Mouse (Mus musculus) limb, embryonic 13.5 days (tissue): ENCODE measurements at regions not wholly inside any gene's neighbourhood (a gene's known extent, or its start where the extent isn't known, plus 50 kb on each side); places are given as distances from the start of the nearest gene placed in this dataset.

ENCODE experiments used
- ATAC-seq: fragments of 200-750 bp; cut with Nextera tagmentation; 2 replicates; pipeline ENCODE4 v1.8.0; 2017; ENCODE audit warnings: low read depth, moderate number of reproducible peaks, moderate TSS enrichment; ENCODE audit not compliant: low FRiP score
- H3K27ac ChIP-seq: fragments of 300-500 bp; sonication (generic); 2 replicates; pipeline ENCODE4 v1.5.1; 2015; ENCODE audit warnings: inconsistent platforms, mild to moderate bottlenecking, moderate library complexity
- H3K27me3 ChIP-seq: fragments of 300-500 bp; sonication (generic); 2 replicates; pipeline ENCODE4 v1.6.1; 2015; ENCODE audit warnings: mild to moderate bottlenecking, inconsistent platforms
- H3K36me3 ChIP-seq: fragments of 300-500 bp; sonication (generic); 2 replicates; pipeline ENCODE4 v1.6.1; 2015; ENCODE audit warnings: inconsistent platforms, mild to moderate bottlenecking, moderate library complexity
- H3K4me1 ChIP-seq: fragments of 300-500 bp; sonication (generic); 2 replicates; pipeline ENCODE4 v1.6.1; 2015; ENCODE audit warnings: inconsistent platforms
- H3K4me2 ChIP-seq: fragments of 300-500 bp; sonication (generic); replicated peaks from 2 replicates; pipeline ENCODE4 v1.6.1; 2015; ENCODE audit warnings: inconsistent platforms, mild to moderate bottlenecking, moderate library complexity
- H3K4me3 ChIP-seq: fragments of 300-500 bp; sonication (generic); 2 replicates; pipeline ENCODE4 v1.5.1; 2015; ENCODE audit warnings: moderate library complexity, mild to moderate bottlenecking, inconsistent platforms
- H3K9ac ChIP-seq: fragments of 300-500 bp; sonication (generic); 2 replicates; pipeline ENCODE4 v1.6.1; 2015; ENCODE audit warnings: mild to moderate bottlenecking, inconsistent platforms
- H3K9me3 ChIP-seq: fragments of 300-500 bp; sonication (generic); 2 replicates; pipeline ENCODE4 v1.6.1; 2016; ENCODE audit warnings: inconsistent platforms
- WGBS: fragments of 180-500 bp; shearing (Covaris S2); methylation state at CpG from one replicate; pipeline ENCODE4 v1.1.7; 2015; 5-methylcytosine and 5-hydroxymethylcytosine counted together

DNA sequence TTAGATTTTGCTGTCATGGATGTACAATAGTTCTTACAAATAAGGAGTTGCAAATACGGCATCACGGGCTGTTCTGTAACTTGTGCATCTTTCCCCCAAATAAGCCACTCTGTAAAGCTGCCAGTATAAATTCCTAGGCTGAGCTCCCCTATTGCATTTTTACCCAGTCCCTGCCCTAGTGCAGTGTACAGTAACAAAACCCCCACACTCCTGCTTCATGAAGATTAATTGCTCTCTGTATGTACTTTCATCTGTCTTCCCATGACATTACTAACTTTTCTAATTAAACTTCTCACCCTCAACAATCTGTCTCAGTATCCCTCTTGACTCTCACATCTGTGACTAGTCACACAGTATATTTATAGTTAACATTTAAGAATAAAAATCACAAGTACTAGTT, 73.4 kb downstream of the Tm4sf1 start:
- no peaks in the 10 kb centered on the region for H3K27me3 ChIP-seq
- WGBS, result 79% methylated on average over 2 of the region's 2 CpGs
- H3K4me2 ChIP-seq, result no peak overlapping the region
- no peaks in the 10 kb centered on the region for H3K9me3 ChIP-seq
- no peaks in the 10 kb centered on the region for H3K4me1 ChIP-seq
- no peak overlapping the region for H3K4me3 ChIP-seq
- ATAC-seq, result no peak
- no peak overlapping the region for H3K27ac ChIP-seq
- no peak overlapping the region for H3K9ac ChIP-seq
- H3K36me3 ChIP-seq, result no peaks in the 10 kb centered on the region

- Histone ChIP-seq H3K9ac (no peak overlapping the region), H3K9me3 (no peaks in the 10 kb centered on the region), H3K4me1 (no peaks in the 10 kb centered on the region), H3K4me2 (no peak overlapping the region), H3K4me3 (no peak overlapping the region), H3K27ac (no peak overlapping the region), H3K27me3 (no peaks in the 10 kb centered on the region), H3K36me3 (no peaks in the 10 kb centered on the region)
- WGBS, result 87% methylated on average over 2 of the region's 2 CpGs
- no peak for ATAC-seq
Observed at GRCm38 (mm10) chr3:57223773-57224172, 78.0 kb downstream of the Tm4sf1 start.

DNA sequence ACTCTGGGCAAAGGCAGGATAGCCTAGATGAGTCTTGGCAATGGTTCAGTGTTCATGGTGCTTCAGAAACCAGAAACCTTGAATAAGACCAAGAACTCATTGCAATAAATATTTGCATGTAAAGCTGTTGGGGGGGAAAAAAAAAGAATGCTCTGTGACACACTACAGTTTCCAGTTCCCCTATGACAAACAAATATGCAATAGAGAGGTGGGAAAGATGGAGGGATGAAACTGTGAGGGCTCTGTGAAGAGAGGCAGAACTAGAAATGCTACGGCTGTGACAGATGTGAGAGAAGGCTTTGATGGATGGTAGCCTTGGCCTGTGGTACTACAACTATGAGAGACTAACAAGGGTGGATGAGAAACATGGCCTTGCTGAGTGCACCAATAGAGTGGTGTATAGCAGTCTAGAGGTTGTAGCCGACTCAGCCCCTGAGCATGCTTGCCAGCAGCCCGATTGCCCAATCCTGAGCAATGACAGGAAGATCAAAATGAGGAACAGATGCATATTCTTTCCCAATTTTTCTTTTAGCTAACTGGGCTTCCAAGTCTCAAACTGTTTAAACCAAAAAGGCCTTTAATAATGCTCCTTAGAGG, 79.4 kb downstream of the Tm4sf1 start:
- Histone ChIP-seq H3K27ac (no peak overlapping the region), H3K9me3 (no peaks in the 10 kb centered on the region), H3K36me3 (no peaks in the 10 kb centered on the region), H3K4me3 (no peak overlapping the region), H3K27me3 (no peaks in the 10 kb centered on the region), H3K4me2 (no peak overlapping the region), H3K4me1 (no peaks in the 10 kb centered on the region), H3K9ac (no peak overlapping the region)
- ATAC-seq, result no peak
- 68% methylated on average over 3 of the region's 3 CpGs for WGBS

DNA sequence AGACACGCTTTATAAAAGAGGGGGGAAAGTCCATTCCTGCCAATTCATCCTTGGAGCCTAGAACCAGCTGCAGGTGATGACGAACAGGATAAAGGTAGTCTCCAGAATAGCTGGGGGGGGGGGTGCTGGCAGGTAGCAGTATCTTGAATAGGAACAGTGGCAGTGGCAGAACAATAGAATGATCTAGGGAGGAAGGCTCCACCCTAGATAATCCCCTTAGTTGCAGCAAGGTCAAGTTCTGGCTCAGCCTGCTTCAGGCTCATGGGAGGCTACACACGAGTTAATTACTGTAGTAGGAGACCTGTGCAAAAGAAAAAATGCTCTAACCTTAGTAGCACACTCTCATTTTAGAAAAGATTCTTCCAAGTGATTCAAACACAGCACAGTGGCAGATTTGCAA, 83.4 kb downstream of the Tm4sf1 start:
- no peaks in the 10 kb centered on the region for H3K36me3 ChIP-seq
- no peaks in the 10 kb centered on the region for H3K4me1 ChIP-seq
- H3K4me2 ChIP-seq, result no peak overlapping the region
- no peaks in the 10 kb centered on the region for H3K9me3 ChIP-seq
- H3K27me3 ChIP-seq, result no peaks in the 10 kb centered on the region
- WGBS, result 71% methylated on average over 3 of the region's 3 CpGs
- no peak overlapping the region for H3K4me3 ChIP-seq
- no peak for ATAC-seq
- no peak overlapping the region for H3K27ac ChIP-seq
- H3K9ac ChIP-seq, result no peak overlapping the region

DNA sequence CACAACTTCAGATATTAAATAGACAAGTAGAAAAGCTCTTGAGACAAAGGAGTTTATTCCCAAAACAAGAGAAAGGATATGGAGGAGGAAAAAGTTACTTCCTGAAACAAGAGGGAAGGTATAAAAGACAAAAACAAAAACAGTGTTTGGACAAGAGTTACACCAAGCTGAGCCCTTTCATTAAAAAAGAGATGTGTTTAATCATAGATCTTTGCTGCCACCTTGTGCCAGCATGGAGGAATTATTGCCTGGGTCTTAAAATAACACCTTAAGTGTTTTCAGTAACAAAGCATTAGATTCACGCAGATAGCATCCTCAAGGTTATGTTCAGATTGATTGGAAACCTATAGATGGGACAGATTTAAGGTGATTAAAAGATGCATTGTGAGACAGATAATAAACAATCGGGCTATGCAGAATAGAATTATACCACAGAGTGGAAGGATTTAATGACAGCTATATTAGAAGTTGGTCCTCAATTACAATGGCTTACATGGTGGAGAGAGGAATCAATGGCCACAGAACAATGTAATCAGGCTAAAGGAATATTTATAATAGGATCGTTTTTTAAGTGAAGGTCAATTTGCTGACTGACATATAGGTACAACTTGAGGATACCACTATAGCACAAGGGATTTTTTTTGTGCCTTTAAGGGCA, 97.6 kb downstream of the Tm4sf1 start:
- WGBS, result 29% methylated on average over 3 of the region's 3 CpGs
- Histone ChIP-seq H3K27me3 (no peaks in the 10 kb centered on the region), H3K36me3 (no peaks in the 10 kb centered on the region), H3K4me1 (no peaks in the 10 kb centered on the region), H3K9ac (no peak overlapping the region), H3K27ac (no peak overlapping the region), H3K9me3 (no peaks in the 10 kb centered on the region), H3K4me2 (no peak overlapping the region), H3K4me3 (no peak overlapping the region)
- no peak for ATAC-seq

DNA sequence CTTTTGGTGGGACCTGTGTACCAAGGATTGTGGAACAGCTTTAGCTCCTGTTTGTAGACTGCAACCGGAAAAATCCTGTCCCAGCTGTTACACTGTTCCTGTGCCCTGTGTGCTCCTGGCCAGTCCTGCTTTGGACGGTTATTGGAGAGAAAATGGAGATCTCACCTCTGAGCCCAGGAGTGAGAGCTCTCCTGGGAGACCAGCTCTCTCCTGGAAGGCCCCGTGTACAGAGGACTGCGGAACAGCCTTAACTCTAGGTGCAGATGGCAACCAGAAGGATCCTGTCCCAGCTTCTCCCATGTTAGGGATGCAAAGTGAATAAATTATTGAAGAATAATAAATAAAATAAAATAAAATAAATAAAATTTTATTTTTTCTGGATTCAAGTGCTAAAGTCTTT, 98.4 kb downstream of the Tm4sf1 start:
- H3K4me2 ChIP-seq, result no peak overlapping the region
- H3K4me1 ChIP-seq, result no peaks in the 10 kb centered on the region
- H3K27ac ChIP-seq, result no peak overlapping the region
- H3K9ac ChIP-seq, result no peak overlapping the region
- WGBS, result 68% methylated on average over 4 of the region's 4 CpGs
- H3K27me3 ChIP-seq, result no peaks in the 10 kb centered on the region
- no peaks in the 10 kb centered on the region for H3K9me3 ChIP-seq
- no peaks in the 10 kb centered on the region for H3K36me3 ChIP-seq
- no peak for ATAC-seq
- H3K4me3 ChIP-seq, result no peak overlapping the region

- WGBS, result 33% methylated on average over 4 of the region's 4 CpGs
- H3K27me3 ChIP-seq, result no peaks in the 10 kb centered on the region
- no peak for ATAC-seq
- H3K36me3 ChIP-seq, result no peaks in the 10 kb centered on the region
- H3K4me3 ChIP-seq, result no peak overlapping the region
- no peaks in the 10 kb centered on the region for H3K9me3 ChIP-seq
- H3K4me2 ChIP-seq, result no peak overlapping the region
- 0 out of 2 replicates have a peak, but pooled peaks cover 5% of the 10 kb centered on the region for H3K4me1 ChIP-seq
- H3K27ac ChIP-seq, result no peak overlapping the region
- no peak overlapping the region for H3K9ac ChIP-seq
Observed at GRCm38 (mm10) chr3:57181587-57181986, 120.2 kb downstream of the Tm4sf1 start.

- no peak overlapping the region for H3K9ac ChIP-seq
- no peak overlapping the region for H3K27ac ChIP-seq
- H3K9me3 ChIP-seq, result no peaks in the 10 kb centered on the region
- H3K4me3 ChIP-seq, result no peak overlapping the region
- H3K36me3 ChIP-seq, result no peaks in the 10 kb centered on the region
- 61% methylated on average over 4 of the region's 4 CpGs for WGBS
- no peaks in the 10 kb centered on the region for H3K4me1 ChIP-seq
- no peak for ATAC-seq
- no peak overlapping the region for H3K4me2 ChIP-seq
- no peaks in the 10 kb centered on the region for H3K27me3 ChIP-seq
Observed at GRCm38 (mm10) chr3:57153177-57153948, 148.4 kb downstream of the Tm4sf1 start.

DNA sequence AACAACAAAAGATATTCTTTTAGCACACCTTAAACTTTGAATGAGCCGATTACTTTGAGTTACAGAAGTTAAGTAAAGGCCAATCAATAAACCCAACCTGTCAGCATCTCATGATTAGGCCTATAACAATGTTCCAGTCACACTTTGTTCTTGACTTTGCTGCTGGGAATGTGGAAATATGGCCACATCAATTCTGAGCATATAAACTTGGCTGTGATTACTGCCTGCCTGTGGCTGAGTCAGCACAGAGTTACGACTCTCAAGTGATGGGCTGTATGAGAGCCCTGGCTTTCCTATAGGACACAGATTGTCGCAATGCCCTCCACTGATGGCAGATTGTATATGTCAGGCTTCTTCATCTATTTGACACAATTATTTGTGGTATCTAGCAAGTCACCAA, 152.6 kb downstream of the Tm4sf1 start:
- Histone ChIP-seq H3K4me3 (no peak overlapping the region), H3K9ac (no peak overlapping the region), H3K4me2 (no peak overlapping the region), H3K27ac (no peak overlapping the region), H3K4me1 (no peaks in the 10 kb centered on the region), H3K9me3 (no peaks in the 10 kb centered on the region), H3K36me3 (no peaks in the 10 kb centered on the region), H3K27me3 (no peaks in the 10 kb centered on the region)
- WGBS, result 78% methylated on average over 3 of the region's 3 CpGs
- no peak for ATAC-seq

DNA sequence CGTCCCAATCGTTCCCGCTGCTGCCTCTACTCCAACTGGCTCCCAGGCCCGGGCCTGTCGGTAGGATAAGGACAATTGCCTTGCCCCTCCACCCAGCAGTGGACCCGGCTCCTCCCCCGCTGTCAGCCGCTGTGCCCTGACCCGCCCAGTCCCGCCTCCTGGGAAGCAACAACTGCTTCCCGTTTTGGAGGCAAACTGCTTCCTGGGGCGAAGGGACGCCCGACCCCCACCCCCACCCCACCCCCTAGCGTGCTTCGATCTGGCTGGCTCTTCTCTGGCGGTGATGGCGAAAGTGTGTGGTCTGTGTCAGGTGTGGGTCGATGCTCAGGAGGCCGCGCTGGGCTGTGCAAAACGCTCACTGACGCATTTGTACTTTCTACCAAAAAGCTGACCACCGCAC, 164.9 kb downstream of the Tm4sf1 start:
- peak; percentile 77 for ATAC-seq
- peak overlapping the region; percentile 61 for H3K4me2 ChIP-seq
- no peaks in the 10 kb centered on the region; the same call in 1 of the 2 replicates for H3K4me1 ChIP-seq
- no peak overlapping the region for H3K27ac ChIP-seq
- H3K9ac ChIP-seq, result no peak overlapping the region
- H3K4me3 ChIP-seq, result peak overlapping the region; percentile 39
- H3K36me3 ChIP-seq, result no peaks in the 10 kb centered on the region
- H3K27me3 ChIP-seq, result no peaks in the 10 kb centered on the region
- H3K9me3 ChIP-seq, result no peaks in the 10 kb centered on the region
- 20% methylated on average over 24 of the region's 24 CpGs for WGBS

DNA sequence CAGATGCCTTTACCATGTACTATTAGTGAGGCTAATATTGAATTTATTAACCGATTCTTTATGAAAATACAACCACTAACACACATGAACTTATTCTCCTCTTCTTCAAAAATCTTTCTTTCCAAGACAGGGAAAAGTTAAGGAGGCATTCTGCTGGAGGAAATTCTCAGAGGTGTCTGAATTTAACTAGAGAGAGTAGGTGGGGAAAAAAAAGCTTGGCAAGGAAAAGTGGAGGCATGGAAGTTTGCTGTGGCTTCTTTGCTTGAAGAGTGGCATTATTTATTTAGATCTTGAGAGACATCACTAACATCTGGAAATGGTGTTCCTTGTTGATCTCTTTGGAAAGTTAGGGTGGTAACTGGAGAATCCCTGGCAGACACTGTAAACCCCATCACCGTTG, 173.2 kb downstream of the Tm4sf1 start:
- 78% methylated on average over 2 of the region's 2 CpGs for WGBS
- no peaks in the 10 kb centered on the region for H3K9me3 ChIP-seq
- H3K9ac ChIP-seq, result no peak overlapping the region
- no peaks in the 10 kb centered on the region for H3K36me3 ChIP-seq
- no peaks in the 10 kb centered on the region for H3K27me3 ChIP-seq
- ATAC-seq, result no peak
- no peak overlapping the region for H3K27ac ChIP-seq
- H3K4me2 ChIP-seq, result no peak overlapping the region
- no peaks in the 10 kb centered on the region for H3K4me1 ChIP-seq
- H3K4me3 ChIP-seq, result no peak overlapping the region

- H3K27ac ChIP-seq, result no peak overlapping the region
- H3K4me2 ChIP-seq, result no peak overlapping the region
- H3K4me1 ChIP-seq, result no peaks in the 10 kb centered on the region
- 76% methylated on average over 4 of the region's 4 CpGs for WGBS
- no peak overlapping the region for H3K9ac ChIP-seq
- ATAC-seq, result no peak
- no peak overlapping the region for H3K4me3 ChIP-seq
- H3K27me3 ChIP-seq, result no peaks in the 10 kb centered on the region
- no peaks in the 10 kb centered on the region for H3K9me3 ChIP-seq
- H3K36me3 ChIP-seq, result no peaks in the 10 kb centered on the region
Observed at GRCm38 (mm10) chr3:57125792-57126485, 175.8 kb downstream of the Tm4sf1 start.
